Mouse (Mus musculus) C2C12 (cell line): ENCODE data around the gene Trex1.

Experiments used
- CTCF ChIP-seq: IDR thresholded peaks from one replicate; pipeline ENCODE4 v1.5.1; 2011; ENCODE audit not compliant: control insufficient read depth, insufficient read depth, insufficient read length
- MYOD1 ChIP-seq: IDR thresholded peaks from one replicate; pipeline ENCODE4 v1.6.1; 2011; ENCODE audit warnings: low read depth; ENCODE audit not compliant: control insufficient read depth, insufficient read length
- MYOG ChIP-seq: IDR thresholded peaks from one replicate; pipeline ENCODE4 v1.6.1; 2011; ENCODE audit not compliant: control insufficient read depth, insufficient read length; ENCODE audit errors: extremely low read depth
- USF1 ChIP-seq: IDR thresholded peaks from one replicate; pipeline ENCODE4 v1.6.1; 2011; ENCODE audit warnings: low read depth, mild to moderate bottlenecking, control low read depth, moderate library complexity

GRCm38 (mm10) chr9:109056916-109057315 is 2.6 kb downstream of the Trex1 start:
- TF ChIP-seq USF1 (no peak), MYOD1 (no peak), CTCF (no peak), MYOG (no peak)
